Mouse (Mus musculus): ENCODE data around the gene Uhrf1. TPM values are rescaled to one million over a fixed set of nuclear protein-coding genes. Genes with fewer than 3 reads are reported as not detected.

Gene Uhrf1
- total and polyA plus RNA-seq, 3 experiments: 115 to 201 (median 133) TPM

DNA sequence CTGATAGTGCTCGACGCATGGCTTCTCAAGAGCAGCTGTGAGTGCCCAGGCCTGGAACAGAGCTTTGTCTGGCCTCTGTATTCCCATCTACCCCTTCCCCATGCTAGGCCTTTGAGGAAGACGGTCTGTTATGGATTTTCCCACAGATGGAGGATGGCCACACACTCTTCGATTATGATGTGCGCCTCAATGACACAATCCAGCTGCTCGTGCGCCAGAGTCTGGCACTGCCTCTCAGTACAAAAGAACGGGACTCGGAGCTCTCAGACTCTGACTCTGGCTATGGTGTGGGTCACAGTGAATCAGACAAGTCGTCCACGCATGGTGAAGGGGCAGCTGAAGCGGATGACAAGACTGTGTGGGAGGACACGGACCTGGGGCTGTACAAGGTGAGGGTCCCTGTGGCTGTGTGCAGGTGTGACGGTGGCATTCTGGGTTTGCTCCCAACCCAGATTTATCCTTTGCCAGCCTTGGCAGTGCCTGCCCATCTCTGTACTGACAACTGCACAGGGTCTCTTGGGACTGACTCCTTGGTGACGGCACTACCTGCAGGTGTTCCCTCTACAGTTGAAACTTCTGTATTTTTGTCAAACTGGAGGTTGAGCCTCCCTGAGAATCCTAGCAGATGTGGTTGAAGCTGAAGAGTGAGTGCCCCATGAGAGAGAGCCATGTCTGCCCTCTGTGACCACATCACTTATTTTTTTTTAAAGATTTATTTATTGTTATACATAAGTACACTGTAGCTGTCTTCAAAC lies 6.2 kb downstream of the Uhrf1 start:
- Histone ChIP-seq H3K4me1 (ENCODE audit: control insufficient read depth in 1 of 2, insufficient read depth in 2 of 2, low read length in 2 of 2) (peaks cover 0 to 9% of the 10 kb centered on the region in 2 experiments; a peak in 1 of 4 replicates), H3K9ac (ENCODE audit: control insufficient read depth, low read depth, low read length, poor library complexity, severe bottlenecking) (no peak overlapping the region), H3K27ac (ENCODE audit: control insufficient read depth, low read depth, low read length) (no peak overlapping the region), H3K79me2 (ENCODE audit: control insufficient read depth, insufficient read depth, low read length, poor library complexity) (peaks cover 30% of the 10 kb centered on the region), H3K4me3 (ENCODE audit: control insufficient read depth in 1 of 2, insufficient read depth in 1 of 2, low read depth in 2 of 2, low read length in 2 of 2) (no peak overlapping the region), H3K36me3 (ENCODE audit: control insufficient read depth in 1 of 2, insufficient read depth in 2 of 2, low read length in 2 of 2) (peaks cover 8 to 9% of the 10 kb centered on the region in 2 experiments), H3K27me3 (ENCODE audit: control insufficient read depth in 1 of 2, insufficient read depth in 2 of 2, low read length in 2 of 2) (no peaks in the 10 kb centered on the region), H3K9me3 (replicated peaks; ENCODE audit: insufficient read depth, low read length) (no peaks in the 10 kb centered on the region)
- TF ChIP-seq POLR2A (IDR thresholded peaks at IDR 0.05; ENCODE audit: control insufficient read depth in 1 of 2, insufficient read depth in 1 of 2, low read depth in 1 of 2, low read length in 2 of 2, poor library complexity in 1 of 2) (0 out of 4 replicates have a peak, but pooled peaks of 1 of the 2 experiments have one; percentile 22), MXI1 (IDR thresholded peaks at IDR 0.05; ENCODE audit: low read depth, low read length) (no peak), CHD2 (IDR thresholded peaks at IDR 0.05; ENCODE audit: low read length) (no peak), MYC (IDR thresholded peaks at IDR 0.05; ENCODE audit: low read depth, low read length) (no peak), BHLHE40 (IDR thresholded peaks at IDR 0.05; ENCODE audit: borderline replicate concordance, low read depth, low read length) (no peak), CHD1 (IDR thresholded peaks at IDR 0.05; ENCODE audit: low read depth, low read length) (no peak), TAL1 (IDR thresholded peaks at IDR 0.05; ENCODE audit: low read length) (no peak), MAFK (IDR thresholded peaks at IDR 0.05; ENCODE audit: borderline replicate concordance, low read depth, low read length) (no peak)
- no peak for DNase-seq (ENCODE audit: low read depth, low spot score)

DNA sequence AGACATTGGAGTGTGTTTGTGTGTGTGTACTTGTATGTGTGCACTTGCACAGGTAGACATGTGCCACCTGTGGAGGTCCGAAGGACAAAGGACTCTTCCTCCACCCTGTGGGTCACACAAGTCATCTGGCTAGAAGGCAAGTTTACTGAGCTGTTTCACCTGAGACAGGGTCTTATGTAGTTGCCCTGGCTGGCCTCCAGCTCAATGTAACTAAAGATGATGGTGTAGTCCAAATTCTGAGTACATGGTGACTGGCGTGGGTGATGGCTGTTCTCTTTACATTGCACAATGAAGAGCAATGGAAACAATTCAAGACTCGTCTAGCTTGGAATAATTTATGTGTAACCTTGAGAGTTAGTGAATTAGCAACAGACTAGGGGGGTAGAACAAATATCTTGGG lies 21.3 kb downstream of the Uhrf1 start:
- H3K4me3 ChIP-seq (ENCODE audit: control insufficient read depth in 1 of 2, insufficient read depth in 1 of 2, low read depth in 2 of 2, low read length in 2 of 2): no peak overlapping the region; a peak in 1 of 4 replicates
- H3K9me3 ChIP-seq (replicated peaks; ENCODE audit: insufficient read depth, low read length): no peaks in the 10 kb centered on the region
- H3K79me2 ChIP-seq (ENCODE audit: control insufficient read depth, insufficient read depth, low read length, poor library complexity): peaks cover 14% of the 10 kb centered on the region
- DNase-seq (ENCODE audit: low read depth, low spot score): peak; percentile 50
- no peak overlapping the region for H3K27ac ChIP-seq (ENCODE audit: control insufficient read depth, low read depth, low read length)
- peaks cover 2 to 14% of the 10 kb centered on the region in 2 experiments for H3K4me1 ChIP-seq (ENCODE audit: control insufficient read depth in 1 of 2, insufficient read depth in 2 of 2, low read length in 2 of 2)
- no peak for TF ChIP-seq ZMIZ1 (IDR thresholded peaks at IDR 0.05; ENCODE audit: low read depth, low read length)
- TF ChIP-seq MYC (IDR thresholded peaks at IDR 0.05; ENCODE audit: low read depth, low read length): no peak
- no peak for TF ChIP-seq USF2 (IDR thresholded peaks at IDR 0.05; ENCODE audit: borderline replicate concordance in 1 of 2, insufficient read depth in 1 of 2, low read depth in 1 of 2, low read length in 2 of 2)
- no peak for TF ChIP-seq RCOR1 (IDR thresholded peaks at IDR 0.05; ENCODE audit: low read depth, low read length)
- no peak for TF ChIP-seq ZC3H11A (IDR thresholded peaks at IDR 0.05; ENCODE audit: low read depth, low read length)
- TF ChIP-seq MAZ (IDR thresholded peaks at IDR 0.05; ENCODE audit: low read depth, low read length): no peak
- no peak for TF ChIP-seq KAT2A (conservative IDR thresholded peaks at IDR 0.05; ENCODE audit: low read depth, low read length)
- H3K36me3 ChIP-seq (ENCODE audit: control insufficient read depth in 1 of 2, insufficient read depth in 2 of 2, low read length in 2 of 2): peaks cover 0 to 13% of the 10 kb centered on the region in 2 experiments
- no peaks in the 10 kb centered on the region for H3K27me3 ChIP-seq (ENCODE audit: control insufficient read depth in 1 of 2, insufficient read depth in 2 of 2, low read length in 2 of 2)
- H3K9ac ChIP-seq (ENCODE audit: control insufficient read depth, low read depth, low read length, poor library complexity, severe bottlenecking): 0 out of 2 replicates have a peak overlapping the region, but pooled peaks have one; percentile 4
